Mouse (Mus musculus): ENCODE measurements around the gene Mgea5. TPM values are rescaled to one million over a fixed set of nuclear protein-coding genes. Genes with fewer than 3 reads are reported as not detected.
A peak's percentile ranks its signal among the peaks of the same experiment; 100 is the strongest.

The Mgea5 gene
- 42.9 and 52.3 TPM in 2 replicates for polyA plus RNA-seq (2015; fragmentation: Nextera tagmentation; extraction: Ambion mirVana)

DNA sequence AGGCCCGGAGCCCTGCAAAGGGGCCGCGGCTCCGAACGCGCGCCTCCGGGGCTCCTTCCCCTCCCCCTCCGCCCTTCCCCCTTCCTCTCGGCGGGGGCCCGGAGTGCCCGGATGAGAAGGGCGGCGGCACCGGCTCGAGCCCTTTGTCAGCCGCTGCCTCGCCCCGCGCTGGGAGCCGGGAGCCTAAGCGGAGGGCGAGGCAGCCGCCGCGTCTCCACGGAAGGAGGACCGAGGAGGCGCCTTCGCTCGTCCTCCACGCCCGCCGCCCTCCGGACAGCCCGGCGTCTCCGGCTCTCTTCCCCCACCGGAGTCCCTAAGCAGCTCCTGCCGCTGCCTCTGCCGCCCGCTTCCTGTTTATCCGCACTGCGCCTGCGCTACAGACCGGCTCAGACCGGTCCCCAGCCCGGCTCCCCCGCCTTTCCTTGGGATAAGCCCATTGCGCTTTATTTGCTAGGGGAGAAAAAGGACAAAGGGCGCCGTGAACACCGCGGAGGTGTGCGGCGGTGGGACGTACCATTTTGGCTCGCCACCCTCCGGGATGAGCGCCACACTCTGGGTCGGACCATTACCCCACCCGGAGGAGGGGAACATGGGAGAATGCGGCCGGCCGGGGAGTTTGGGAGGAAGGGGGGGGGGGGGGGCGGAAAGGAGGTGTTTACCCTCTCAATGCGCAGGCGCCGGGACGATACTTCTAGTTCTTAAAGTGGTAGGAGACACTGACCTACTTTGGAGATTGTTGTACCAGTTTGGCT is at the start of gene Mgea5:
TSS of gene Mgea5 (minus strand) at position 657 of the 752 bp plus-strand sequence.
- WGBS: under 1% methylated on average over 63 of the region's 71 CpGs
- H3K27ac ChIP-seq (ENCODE audit: low read length): peak within 1 kb of the TSS; percentile 97
- peaks cover 3% of the 10 kb centered on the region for H3K36me3 ChIP-seq (ENCODE audit: insufficient read depth, low read length)
- H3K27me3 ChIP-seq (ENCODE audit: insufficient read depth, low read length): no peaks in the 10 kb centered on the region
- peak; percentile 98 for ATAC-seq (ENCODE audit: low FRiP score, low TSS enrichment)
- peak within 1 kb of the TSS; percentile 98 for H3K9ac ChIP-seq (replicated peaks; ENCODE audit: low read length)
- peak within 1 kb of the TSS; percentile 76 for H3K4me2 ChIP-seq (replicated peaks; ENCODE audit: low read depth, low read length)
- H3K4me3 ChIP-seq (ENCODE audit: low read length): peak within 1 kb of the TSS; percentile 97
- H3K9me3 ChIP-seq (ENCODE audit: low read length): no peaks in the 10 kb centered on the region
- peaks cover 21% of the 10 kb centered on the region for H3K4me1 ChIP-seq (ENCODE audit: insufficient read depth, low read length)

GRCm38 (mm10) chr19:45830679-45831078 is 47.0 kb upstream of the Mgea5 start:
- WGBS: 35% methylated on average over 2 of the region's 2 CpGs

GRCm38 (mm10) chr19:45827736-45828135 is 44.1 kb upstream of the Mgea5 start:
- Histone ChIP-seq H3K36me3 (ENCODE audit: insufficient read depth, low read length) (peaks cover 5% of the 10 kb centered on the region; the same call in 1 of the 2 replicates), H3K9ac (replicated peaks; ENCODE audit: low read length) (no peak overlapping the region), H3K4me3 (ENCODE audit: low read length) (no peak overlapping the region), H3K4me2 (replicated peaks; ENCODE audit: low read depth, low read length) (no peak overlapping the region), H3K9me3 (ENCODE audit: low read length) (0 out of 2 replicates have a peak, but pooled peaks cover 4% of the 10 kb centered on the region), H3K4me1 (ENCODE audit: insufficient read depth, low read length) (no peaks in the 10 kb centered on the region), H3K27ac (ENCODE audit: low read length) (no peak overlapping the region), H3K27me3 (ENCODE audit: insufficient read depth, low read length) (no peaks in the 10 kb centered on the region)
- no peak for ATAC-seq (ENCODE audit: low FRiP score, low TSS enrichment)
- WGBS: 96% methylated on average over 3 of the region's 3 CpGs

More at GRCm38 (mm10) chr19:45830679-45831078, 47.0 kb upstream of the Mgea5 start:
- no peak overlapping the region for H3K4me2 ChIP-seq (replicated peaks; ENCODE audit: low read depth, low read length)
- H3K27ac ChIP-seq (ENCODE audit: low read length): no peak overlapping the region
- H3K9ac ChIP-seq (replicated peaks; ENCODE audit: low read length): no peak overlapping the region
- H3K4me1 ChIP-seq (ENCODE audit: insufficient read depth, low read length): no peaks in the 10 kb centered on the region
- H3K4me3 ChIP-seq (ENCODE audit: low read length): no peak overlapping the region
- 0 out of 2 replicates have a peak, but pooled peaks cover 4% of the 10 kb centered on the region for H3K9me3 ChIP-seq (ENCODE audit: low read length)
- H3K27me3 ChIP-seq (ENCODE audit: insufficient read depth, low read length): no peaks in the 10 kb centered on the region
- H3K36me3 ChIP-seq (ENCODE audit: insufficient read depth, low read length): peaks cover 5% of the 10 kb centered on the region; the same call in 1 of the 2 replicates
- no peak for ATAC-seq (ENCODE audit: low FRiP score, low TSS enrichment)

DNA sequence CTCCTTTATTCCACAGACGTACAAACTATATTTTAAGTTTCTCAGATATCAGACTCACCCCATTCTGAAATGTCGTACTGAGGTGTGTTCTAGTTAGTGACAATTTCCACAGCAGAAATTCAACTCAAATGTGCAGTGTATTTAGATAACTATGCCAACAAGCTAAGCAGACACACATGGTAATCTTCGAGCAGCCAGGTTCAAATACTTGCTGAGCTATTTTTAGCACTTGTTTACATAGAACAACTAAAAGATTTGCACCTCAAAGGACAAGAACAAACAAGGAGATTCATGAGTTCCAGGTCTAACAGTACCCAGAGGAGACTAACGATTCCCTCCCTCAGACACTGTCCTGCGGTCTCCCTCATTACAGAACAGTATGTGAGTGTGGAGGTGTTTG is 43.5 kb upstream of the Mgea5 start:
- H3K27ac ChIP-seq (ENCODE audit: low read length): no peak overlapping the region
- 0 out of 2 replicates have a peak, but pooled peaks cover 4% of the 10 kb centered on the region for H3K9me3 ChIP-seq (ENCODE audit: low read length)
- 76% methylated on average over 5 of the region's 5 CpGs for WGBS
- no peaks in the 10 kb centered on the region for H3K4me1 ChIP-seq (ENCODE audit: insufficient read depth, low read length)
- H3K27me3 ChIP-seq (ENCODE audit: insufficient read depth, low read length): no peaks in the 10 kb centered on the region
- no peak overlapping the region for H3K9ac ChIP-seq (replicated peaks; ENCODE audit: low read length)
- no peak for ATAC-seq (ENCODE audit: low FRiP score, low TSS enrichment)
- H3K4me3 ChIP-seq (ENCODE audit: low read length): no peak overlapping the region
- no peak overlapping the region for H3K4me2 ChIP-seq (replicated peaks; ENCODE audit: low read depth, low read length)
- peaks cover 5% of the 10 kb centered on the region; the same call in 1 of the 2 replicates for H3K36me3 ChIP-seq (ENCODE audit: insufficient read depth, low read length)

DNA sequence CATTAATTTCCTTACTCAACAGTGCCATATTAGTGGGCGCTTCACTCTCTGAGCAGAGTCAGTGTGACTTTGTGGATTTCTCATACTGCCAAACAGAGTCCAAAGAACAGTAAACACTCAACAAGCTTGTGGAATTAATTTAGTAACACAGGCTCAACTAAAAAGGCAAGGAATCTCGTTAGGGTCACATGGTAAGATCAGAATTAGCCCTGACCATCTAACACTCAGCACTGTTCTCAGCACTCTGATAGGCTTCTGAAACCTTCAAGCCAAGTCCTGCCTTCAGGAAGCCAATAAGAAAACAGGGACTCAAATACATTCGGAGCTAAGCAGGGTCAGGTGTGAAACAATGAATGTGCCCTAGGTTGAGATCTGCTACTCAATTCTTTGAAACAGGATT is 42.5 kb upstream of the Mgea5 start:
- ATAC-seq (ENCODE audit: low FRiP score, low TSS enrichment): no peak
- Histone ChIP-seq H3K27ac (ENCODE audit: low read length) (no peak overlapping the region), H3K9me3 (ENCODE audit: low read length) (0 out of 2 replicates have a peak, but pooled peaks cover 4% of the 10 kb centered on the region), H3K36me3 (ENCODE audit: insufficient read depth, low read length) (peaks cover 5% of the 10 kb centered on the region; the same call in 1 of the 2 replicates), H3K4me1 (ENCODE audit: insufficient read depth, low read length) (no peaks in the 10 kb centered on the region), H3K27me3 (ENCODE audit: insufficient read depth, low read length) (no peaks in the 10 kb centered on the region), H3K4me3 (ENCODE audit: low read length) (no peak overlapping the region), H3K4me2 (replicated peaks; ENCODE audit: low read depth, low read length) (no peak overlapping the region), H3K9ac (replicated peaks; ENCODE audit: low read length) (no peak overlapping the region)
- 78% methylated on average over 3 of the region's 3 CpGs for WGBS

DNA sequence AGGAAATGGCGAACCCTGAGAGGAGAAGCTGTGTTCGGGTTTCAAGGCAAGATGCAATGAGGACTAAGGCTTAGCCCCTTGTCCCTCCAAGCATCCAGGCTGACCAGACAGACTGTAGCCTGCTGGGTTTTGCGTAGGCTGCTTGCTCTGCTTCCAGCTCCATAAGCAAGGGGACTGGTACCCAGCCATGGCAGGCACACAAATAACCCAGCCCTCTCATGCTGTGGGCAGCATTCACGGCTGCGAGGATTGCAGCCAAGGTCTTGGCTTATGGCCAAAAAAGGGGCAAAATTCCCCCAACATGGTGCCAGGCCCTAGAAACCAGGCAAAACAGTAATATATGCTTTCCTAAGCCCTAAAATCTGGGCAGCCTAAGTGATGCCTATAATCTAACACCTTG is 38.2 kb upstream of the Mgea5 start:
- no peak for ATAC-seq (ENCODE audit: low FRiP score, low TSS enrichment)
- no peaks in the 10 kb centered on the region for H3K27me3 ChIP-seq (ENCODE audit: insufficient read depth, low read length)
- WGBS: 74% methylated on average over 5 of the region's 5 CpGs
- no peak overlapping the region for H3K4me2 ChIP-seq (replicated peaks; ENCODE audit: low read depth, low read length)
- no peak overlapping the region for H3K4me3 ChIP-seq (ENCODE audit: low read length)
- no peaks in the 10 kb centered on the region for H3K36me3 ChIP-seq (ENCODE audit: insufficient read depth, low read length)
- H3K27ac ChIP-seq (ENCODE audit: low read length): no peak overlapping the region
- no peak overlapping the region for H3K9ac ChIP-seq (replicated peaks; ENCODE audit: low read length)
- H3K4me1 ChIP-seq (ENCODE audit: insufficient read depth, low read length): peaks cover 14% of the 10 kb centered on the region
- no peaks in the 10 kb centered on the region for H3K9me3 ChIP-seq (ENCODE audit: low read length)

DNA sequence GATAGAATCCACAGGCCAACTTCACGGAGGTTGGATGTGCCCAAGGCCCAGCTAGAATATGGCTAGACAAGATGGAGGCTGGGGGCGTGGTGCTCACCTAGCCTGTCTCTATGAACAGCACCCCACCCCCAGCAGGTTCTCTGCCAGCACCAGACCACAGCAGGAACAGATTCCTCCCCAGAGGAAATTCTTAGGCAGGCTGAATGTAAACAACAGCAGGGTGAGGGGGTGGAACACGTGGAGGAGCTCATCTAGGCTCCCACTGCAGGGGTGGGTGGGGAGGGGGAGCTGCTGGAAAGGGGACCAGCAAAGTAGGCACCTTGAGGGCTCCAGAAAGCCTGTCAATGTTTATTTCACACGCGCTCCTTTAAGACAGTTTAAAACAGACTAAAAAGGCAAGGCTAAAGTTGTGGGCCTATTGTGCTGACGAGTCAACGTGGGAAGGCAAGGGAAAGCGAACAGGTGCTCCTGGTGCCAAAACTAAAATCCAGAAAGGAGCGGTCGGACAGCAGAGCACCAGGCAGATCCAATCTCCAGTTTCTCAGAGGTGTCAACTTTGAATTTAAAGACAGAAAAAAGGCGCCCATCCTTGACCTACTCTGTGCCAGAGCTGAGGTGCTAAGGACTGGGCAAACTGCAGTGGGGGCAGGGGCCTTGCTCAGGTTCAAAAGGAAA is 34.3 kb upstream of the Mgea5 start:
- no peak for ATAC-seq (ENCODE audit: low FRiP score, low TSS enrichment)
- H3K9ac ChIP-seq (replicated peaks; ENCODE audit: low read length): no peak overlapping the region
- H3K36me3 ChIP-seq (ENCODE audit: insufficient read depth, low read length): no peaks in the 10 kb centered on the region
- H3K9me3 ChIP-seq (ENCODE audit: low read length): no peaks in the 10 kb centered on the region
- no peak overlapping the region for H3K4me2 ChIP-seq (replicated peaks; ENCODE audit: low read depth, low read length)
- peaks cover 38% of the 10 kb centered on the region for H3K4me1 ChIP-seq (ENCODE audit: insufficient read depth, low read length)
- 62% methylated on average over 11 of the region's 11 CpGs for WGBS
- no peak overlapping the region for H3K4me3 ChIP-seq (ENCODE audit: low read length)
- H3K27ac ChIP-seq (ENCODE audit: low read length): no peak overlapping the region
- H3K27me3 ChIP-seq (ENCODE audit: insufficient read depth, low read length): peaks cover 4% of the 10 kb centered on the region; the same call in 1 of the 2 replicates

DNA sequence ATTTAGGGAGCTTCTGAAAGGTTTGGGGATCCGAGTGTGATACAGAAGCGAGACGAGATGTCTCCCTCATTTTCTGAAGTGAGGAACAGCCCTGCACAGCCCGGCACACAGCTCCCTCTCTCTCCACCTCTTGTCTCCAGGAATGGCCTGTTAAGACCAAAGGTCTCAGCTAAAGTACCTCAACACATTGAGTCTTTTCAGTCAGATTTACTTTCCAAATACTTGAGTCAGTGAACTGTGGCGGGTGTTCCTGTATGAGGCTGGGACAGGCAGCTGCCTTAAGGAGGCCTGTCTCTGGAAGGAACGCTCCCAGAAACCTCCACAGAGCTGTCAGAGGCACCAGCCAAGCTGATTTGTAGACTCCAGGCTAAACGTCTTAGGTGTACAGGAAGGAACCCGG is 33.1 kb upstream of the Mgea5 start:
- 8% methylated on average over 8 of the region's 8 CpGs for WGBS
- peak overlapping the region; percentile 60; the same call in 1 of the 2 replicates for H3K9ac ChIP-seq (replicated peaks; ENCODE audit: low read length)
- H3K4me1 ChIP-seq (ENCODE audit: insufficient read depth, low read length): peaks cover 50% of the 10 kb centered on the region
- H3K27me3 ChIP-seq (ENCODE audit: insufficient read depth, low read length): peaks cover 6% of the 10 kb centered on the region
- ATAC-seq (ENCODE audit: low FRiP score, low TSS enrichment): peak; percentile 57
- H3K9me3 ChIP-seq (ENCODE audit: low read length): no peaks in the 10 kb centered on the region
- peak overlapping the region; percentile 44 for H3K4me3 ChIP-seq (ENCODE audit: low read length)
- H3K27ac ChIP-seq (ENCODE audit: low read length): peak overlapping the region; percentile 70
- peak overlapping the region; percentile 75 for H3K4me2 ChIP-seq (replicated peaks; ENCODE audit: low read depth, low read length)
- H3K36me3 ChIP-seq (ENCODE audit: insufficient read depth, low read length): no peaks in the 10 kb centered on the region

DNA sequence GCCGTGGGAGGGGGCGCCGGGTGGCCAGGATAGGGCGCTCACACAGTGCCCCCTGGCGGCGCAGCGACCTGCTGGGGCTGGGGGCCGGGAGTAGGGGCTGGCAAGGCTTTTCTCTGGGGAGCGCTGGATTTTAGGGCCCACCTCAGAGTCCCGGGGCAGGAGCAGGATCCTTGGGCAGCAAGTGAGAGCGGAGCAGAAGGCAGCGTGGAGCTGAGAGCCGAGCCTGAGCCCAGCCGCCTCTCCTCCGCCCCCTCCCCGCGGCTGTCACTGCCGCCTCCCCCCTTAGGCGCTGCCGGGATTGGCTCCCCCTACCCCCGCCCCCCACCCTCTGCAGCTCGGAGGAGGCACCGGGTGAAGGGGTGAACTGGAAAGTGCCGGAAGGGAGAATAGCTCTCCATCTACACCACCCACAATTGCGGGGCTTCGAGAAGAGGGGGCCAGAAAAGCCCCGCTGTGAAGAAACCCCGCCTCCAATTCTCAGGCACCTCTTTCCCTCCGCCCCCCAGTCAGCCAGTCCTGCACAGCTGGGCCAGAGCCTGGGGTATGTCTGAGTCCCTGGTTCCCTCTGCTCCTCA is 32.3 kb upstream of the Mgea5 start, which contains the start of gene Kcnip2:
TSS of gene Kcnip2 (minus strand) at position 231 of the 575 bp plus-strand sequence.
- Histone ChIP-seq H3K4me1 (ENCODE audit: insufficient read depth, low read length) (peaks cover 51% of the 10 kb centered on the region), H3K4me3 (ENCODE audit: low read length) (peak within 1 kb of the TSS; percentile 44), H3K4me2 (replicated peaks; ENCODE audit: low read depth, low read length) (peak within 1 kb of the TSS; percentile 75), H3K9ac (replicated peaks; ENCODE audit: low read length) (peak within 1 kb of the TSS; percentile 60), H3K36me3 (ENCODE audit: insufficient read depth, low read length) (no peaks in the 10 kb centered on the region), H3K27ac (ENCODE audit: low read length) (peak within 1 kb of the TSS; percentile 70), H3K27me3 (ENCODE audit: insufficient read depth, low read length) (peaks cover 6% of the 10 kb centered on the region), H3K9me3 (ENCODE audit: low read length) (no peaks in the 10 kb centered on the region)
- peak; percentile 58 for ATAC-seq (ENCODE audit: low FRiP score, low TSS enrichment)
- 0% methylated on average over 20 of the region's 29 CpGs for WGBS

All from kidney, embryonic 16.5 days (tissue).